Mouse (Mus musculus) kidney, adult 2 months (tissue): ENCODE results near the gene Pole4.

Experiments
- CTCF ChIP-seq: fragments of 200-500 bp; conservative IDR thresholded peaks from 2 replicates; pipeline ENCODE4 v1.5.1; 2011; ENCODE audit warnings: low read depth, mild to moderate bottlenecking, control low read depth, low read length, moderate library complexity, mixed read lengths; ENCODE audit not compliant: insufficient read depth, insufficient read length
- POLR2A ChIP-seq: fragments of 200-500 bp; IDR thresholded peaks from one replicate; pipeline ENCODE4 v1.6.1; 2011; ENCODE audit warnings: low read depth, low read length, control low read depth

- no peak for TF ChIP-seq CTCF
- no peak for TF ChIP-seq POLR2A
These were observed 57.1 kb downstream of the Pole4 start for GRCm38 (mm10) chr6:82647940-82648655.
